Mouse (Mus musculus): Measurements from ENCODE around the gene Rdh16f2. TPM values are rescaled to one million over a fixed set of nuclear protein-coding genes. Genes with fewer than 3 reads are reported as not detected.
"Not testable (repeated sequence)": the region's sequence is repeated elsewhere in the genome, so short reads cannot be mapped to it uniquely, and the experiment has no call there.

The Rdh16f2 gene
- polyA plus RNA-seq (2015; fragmentation: Nextera tagmentation; extraction: Ambion mirVana), result not detected in 2 replicates

GRCm38 (mm10) chr10:127866232-127866631 is at the start of gene Rdh16f2:
TSS of gene Rdh16f2 (plus strand) at chr10:127866474.
- H3K27ac ChIP-seq (replicated peaks), result no peak within 1 kb of the TSS
- H3K4me3 ChIP-seq (replicated peaks), result no peak within 1 kb of the TSS
- H3K36me3 ChIP-seq, result no peaks in the 10 kb centered on the region
- no peaks in the 10 kb centered on the region for H3K4me1 ChIP-seq
- H3K9me3 ChIP-seq (replicated peaks), result no peaks in the 10 kb centered on the region
- H3K27me3 ChIP-seq, result no peaks in the 10 kb centered on the region
- 78% methylated on average over 3 of the region's 3 CpGs for WGBS
- no peak for ATAC-seq (ENCODE audit: insufficient number of reproducible peaks, low FRiP score, low TSS enrichment, low read depth)
- H3K9ac ChIP-seq, result no peak within 1 kb of the TSS
- no peak within 1 kb of the TSS for H3K4me2 ChIP-seq (replicated peaks)

- 59% methylated on average over 4 of the region's 4 CpGs for WGBS
Observed at GRCm38 (mm10) chr10:127817268-127817910, 48.9 kb upstream of the Rdh16f2 start.

GRCm38 (mm10) chr10:127821806-127822205 is 44.5 kb upstream of the Rdh16f2 start:
- H3K4me1 ChIP-seq; H3K4me3 ChIP-seq (replicated peaks); H3K36me3 ChIP-seq; H3K4me2 ChIP-seq (replicated peaks); ATAC-seq (ENCODE audit: insufficient number of reproducible peaks, low FRiP score, low TSS enrichment, low read depth); H3K9ac ChIP-seq; H3K27me3 ChIP-seq; H3K27ac ChIP-seq (replicated peaks); H3K9me3 ChIP-seq (replicated peaks): not testable (repeated sequence)
- WGBS, result 91% methylated on average over 2 of the region's 2 CpGs

More at GRCm38 (mm10) chr10:127817268-127817910, 48.9 kb upstream of the Rdh16f2 start:
- H3K4me3 ChIP-seq (replicated peaks); H3K36me3 ChIP-seq; ATAC-seq (ENCODE audit: insufficient number of reproducible peaks, low FRiP score, low TSS enrichment, low read depth); H3K4me1 ChIP-seq; H3K27me3 ChIP-seq; H3K27ac ChIP-seq (replicated peaks); H3K4me2 ChIP-seq (replicated peaks); H3K9ac ChIP-seq; H3K9me3 ChIP-seq (replicated peaks): not testable (repeated sequence)

GRCm38 (mm10) chr10:127825386-127825785 is 40.9 kb upstream of the Rdh16f2 start:
- Histone ChIP-seq H3K4me3 (replicated peaks) (no peak overlapping the region), H3K9me3 (replicated peaks) (no peaks in the 10 kb centered on the region), H3K27me3 (no peaks in the 10 kb centered on the region), H3K4me2 (replicated peaks) (no peak overlapping the region), H3K27ac (replicated peaks) (no peak overlapping the region), H3K4me1 (no peaks in the 10 kb centered on the region), H3K36me3 (no peaks in the 10 kb centered on the region), H3K9ac (no peak overlapping the region)
- 71% methylated on average over 6 of the region's 6 CpGs for WGBS
- ATAC-seq (ENCODE audit: insufficient number of reproducible peaks, low FRiP score, low TSS enrichment, low read depth), result no peak

- no peak overlapping the region for H3K4me2 ChIP-seq (replicated peaks)
- no peaks in the 10 kb centered on the region for H3K4me1 ChIP-seq
- H3K27ac ChIP-seq (replicated peaks), result no peak overlapping the region
- no peaks in the 10 kb centered on the region for H3K9me3 ChIP-seq (replicated peaks)
- no peaks in the 10 kb centered on the region for H3K27me3 ChIP-seq
- H3K36me3 ChIP-seq, result no peaks in the 10 kb centered on the region
- WGBS, result 43% methylated on average over 3 of the region's 3 CpGs
- H3K9ac ChIP-seq, result no peak overlapping the region
- no peak overlapping the region for H3K4me3 ChIP-seq (replicated peaks)
- ATAC-seq (ENCODE audit: insufficient number of reproducible peaks, low FRiP score, low TSS enrichment, low read depth), result no peak
Observed at GRCm38 (mm10) chr10:127829121-127829520, 37.2 kb upstream of the Rdh16f2 start.

- H3K4me1 ChIP-seq; H3K9me3 ChIP-seq (replicated peaks); H3K27ac ChIP-seq (replicated peaks); H3K9ac ChIP-seq; H3K27me3 ChIP-seq; ATAC-seq (ENCODE audit: insufficient number of reproducible peaks, low FRiP score, low TSS enrichment, low read depth); H3K36me3 ChIP-seq; H3K4me3 ChIP-seq (replicated peaks); H3K4me2 ChIP-seq (replicated peaks): not testable (repeated sequence)
- 96% methylated on average over 1 of the region's 1 CpGs for WGBS
Observed at GRCm38 (mm10) chr10:127834186-127834585, 32.1 kb upstream of the Rdh16f2 start.

- H3K4me1 ChIP-seq, result no peaks in the 10 kb centered on the region
- 82% methylated on average over 5 of the region's 5 CpGs for WGBS
Observed at GRCm38 (mm10) chr10:127835292-127835691, 31.0 kb upstream of the Rdh16f2 start.

GRCm38 (mm10) chr10:127837793-127838192 is 28.5 kb upstream of the Rdh16f2 start:
- not testable (repeated sequence) for H3K27me3 ChIP-seq; H3K9me3 ChIP-seq (replicated peaks); H3K4me1 ChIP-seq; H3K27ac ChIP-seq (replicated peaks); H3K4me2 ChIP-seq (replicated peaks); H3K4me3 ChIP-seq (replicated peaks); ATAC-seq (ENCODE audit: insufficient number of reproducible peaks, low FRiP score, low TSS enrichment, low read depth); H3K36me3 ChIP-seq; H3K9ac ChIP-seq
- 93% methylated on average over 5 of the region's 5 CpGs for WGBS

More at GRCm38 (mm10) chr10:127835292-127835691, 31.0 kb upstream of the Rdh16f2 start:
- Histone ChIP-seq H3K27ac (replicated peaks) (no peak overlapping the region), H3K4me3 (replicated peaks) (no peak overlapping the region), H3K27me3 (no peaks in the 10 kb centered on the region), H3K9me3 (replicated peaks) (no peaks in the 10 kb centered on the region), H3K4me2 (replicated peaks) (no peak overlapping the region), H3K36me3 (no peaks in the 10 kb centered on the region), H3K9ac (no peak overlapping the region)
- no peak for ATAC-seq (ENCODE audit: insufficient number of reproducible peaks, low FRiP score, low TSS enrichment, low read depth)

- Histone ChIP-seq H3K4me2 (replicated peaks) (no peak overlapping the region), H3K27ac (replicated peaks) (no peak overlapping the region), H3K27me3 (no peaks in the 10 kb centered on the region), H3K4me1 (no peaks in the 10 kb centered on the region), H3K9me3 (replicated peaks) (no peaks in the 10 kb centered on the region), H3K9ac (no peak overlapping the region), H3K36me3 (no peaks in the 10 kb centered on the region), H3K4me3 (replicated peaks) (no peak overlapping the region)
- ATAC-seq (ENCODE audit: insufficient number of reproducible peaks, low FRiP score, low TSS enrichment, low read depth), result no peak
- WGBS, result 85% methylated on average over 2 of the region's 2 CpGs
Observed at GRCm38 (mm10) chr10:127838539-127838938, 27.7 kb upstream of the Rdh16f2 start.

- WGBS, result 67% methylated on average over 2 of the region's 2 CpGs
- no peaks in the 10 kb centered on the region for H3K36me3 ChIP-seq
- H3K9ac ChIP-seq, result no peak overlapping the region
- no peak overlapping the region for H3K4me3 ChIP-seq (replicated peaks)
- H3K4me1 ChIP-seq, result no peaks in the 10 kb centered on the region
- H3K4me2 ChIP-seq (replicated peaks), result no peak overlapping the region
- no peak for ATAC-seq (ENCODE audit: insufficient number of reproducible peaks, low FRiP score, low TSS enrichment, low read depth)
- no peak overlapping the region for H3K27ac ChIP-seq (replicated peaks)
- H3K27me3 ChIP-seq, result no peaks in the 10 kb centered on the region
- H3K9me3 ChIP-seq (replicated peaks), result no peaks in the 10 kb centered on the region
Observed at GRCm38 (mm10) chr10:127840776-127841175, 25.5 kb upstream of the Rdh16f2 start.

GRCm38 (mm10) chr10:127845945-127846344 is 20.3 kb upstream of the Rdh16f2 start:
- H3K4me1 ChIP-seq; H3K27ac ChIP-seq (replicated peaks); H3K4me3 ChIP-seq (replicated peaks); H3K36me3 ChIP-seq; H3K9me3 ChIP-seq (replicated peaks); ATAC-seq (ENCODE audit: insufficient number of reproducible peaks, low FRiP score, low TSS enrichment, low read depth); H3K4me2 ChIP-seq (replicated peaks); H3K9ac ChIP-seq; H3K27me3 ChIP-seq: not testable (repeated sequence)
- 92% methylated on average over 5 of the region's 5 CpGs for WGBS

GRCm38 (mm10) chr10:127848089-127848488 is 18.2 kb upstream of the Rdh16f2 start:
- no peaks in the 10 kb centered on the region for H3K4me1 ChIP-seq
- no peak overlapping the region for H3K27ac ChIP-seq (replicated peaks)
- H3K4me2 ChIP-seq (replicated peaks), result no peak overlapping the region
- WGBS, result 78% methylated on average over 1 of the region's 1 CpGs
- no peaks in the 10 kb centered on the region for H3K9me3 ChIP-seq (replicated peaks)
- H3K4me3 ChIP-seq (replicated peaks), result no peak overlapping the region
- no peak for ATAC-seq (ENCODE audit: insufficient number of reproducible peaks, low FRiP score, low TSS enrichment, low read depth)
- no peaks in the 10 kb centered on the region for H3K27me3 ChIP-seq
- H3K9ac ChIP-seq, result no peak overlapping the region
- H3K36me3 ChIP-seq, result no peaks in the 10 kb centered on the region

Measured in embryonic facial prominence, embryonic 15.5 days (tissue).